Comparison of ENCODE assay signal across 28 mouse cellular contexts in genomic region chr1:42651461-42651860, GRCm38 (mm10). TPM values are rescaled to one million over a fixed set of nuclear protein-coding genes. Genes with fewer than 3 reads are reported as not detected.
DNase-seq lines count a peak whose midpoint lies in the region; ATAC-seq and TF ChIP-seq lines count a peak whose summit lies in the region.
"Had no signal": no experiment of that assay in that cellular context is flagged by ENCODE, and none has a peak within 500 bp of the region (broad histone marks: within the 10 kb centered on the region; RNA-seq: fewer than 3 reads in every experiment).

No protein-coding gene starts in this region.

- intact Hi-C loops in gastrocnemius, adult 2 months (cut with DNase I) = no loop called here
- intact Hi-C loops in gastrocnemius, postnatal 14 days (cut with DNase I; ENCODE audit: low total_unique reads) = no loop called here

- H3K4me1 ChIP-seq in forebrain, embryonic 12.5 days = peaks cover 8% of the 10 kb centered on the region
- 0 out of 2 replicates have a peak, but pooled peaks cover 3% of the 10 kb centered on the region for H3K4me1 ChIP-seq in forebrain, postnatal 0 days (ENCODE audit: insufficient read depth)
- H3K4me1 ChIP-seq in lung, embryonic 14.5 days (ENCODE audit: insufficient read depth) = 0 out of 2 replicates have a peak, but pooled peaks cover 3% of the 10 kb centered on the region
- peaks cover 3% of the 10 kb centered on the region; the same call in 1 of the 2 replicates for H3K4me1 ChIP-seq in testis, adult 2 months (ENCODE audit: control insufficient read depth, insufficient read depth, low read length)
- H3K4me1 ChIP-seq: embryonic facial prominence, embryonic 15.5 days; forebrain, embryonic 10.5 days; heart, embryonic 10.5 days had no signal

- H3K27me3 ChIP-seq in forebrain, embryonic 12.5 days = no peaks in the 10 kb centered on the region
- H3K27me3 ChIP-seq in forebrain, postnatal 0 days (ENCODE audit: insufficient read depth, low read length) = no peaks in the 10 kb centered on the region
- H3K27me3 ChIP-seq in lung, embryonic 14.5 days (ENCODE audit: insufficient read depth, low read length) = no peaks in the 10 kb centered on the region
- H3K27me3 ChIP-seq in testis, adult 2 months (ENCODE audit: control insufficient read depth, insufficient read depth, low read length) = no peaks in the 10 kb centered on the region
- H3K27me3 ChIP-seq: embryonic facial prominence, embryonic 15.5 days; hindbrain, embryonic 12.5 days had no signal

- H3K27ac ChIP-seq in forebrain, embryonic 12.5 days = 0 out of 2 replicates have a peak overlapping the region, but pooled peaks have one; percentile 25
- no peak overlapping the region for H3K27ac ChIP-seq in forebrain, postnatal 0 days (ENCODE audit: low read depth, low read length)
- H3K27ac ChIP-seq in gastrocnemius, adult 2 months = no peak overlapping the region
- no peak overlapping the region for H3K27ac ChIP-seq in lung, embryonic 14.5 days (ENCODE audit: low read depth)
- H3K27ac ChIP-seq in testis, adult 2 months (ENCODE audit: control insufficient read depth, insufficient read depth, low read depth, low read length) = no peak overlapping the region
- H3K27ac ChIP-seq: embryonic facial prominence, embryonic 15.5 days; forebrain, embryonic 10.5 days; heart, embryonic 10.5 days; hindbrain, embryonic 12.5 days had no signal

- H3K36me3 ChIP-seq in forebrain, embryonic 12.5 days (replicated peaks) = peaks cover 24% of the 10 kb centered on the region
- no peaks in the 10 kb centered on the region for H3K36me3 ChIP-seq in forebrain, postnatal 0 days (ENCODE audit: insufficient read depth)
- no peaks in the 10 kb centered on the region for H3K36me3 ChIP-seq in lung, embryonic 14.5 days (ENCODE audit: insufficient read depth)
- no peaks in the 10 kb centered on the region for H3K36me3 ChIP-seq in testis, adult 2 months (ENCODE audit: control insufficient read depth, insufficient read depth, low read length)
- H3K36me3 ChIP-seq: embryonic facial prominence, embryonic 15.5 days; G1E; heart, embryonic 10.5 days had no signal

- TF ChIP-seq POLR2A in testis, adult 2 months (IDR thresholded peaks at IDR 0.05; ENCODE audit: control insufficient read depth, low read depth, low read length) = no peak

- no peak for TF ChIP-seq CTCF in forebrain, postnatal 0 days (IDR thresholded peaks at IDR 0.05; ENCODE audit: low read depth)
- TF ChIP-seq CTCF in gastrocnemius, adult 2 months (IDR thresholded peaks at IDR 0.05) = no peak
- TF ChIP-seq CTCF in lung, embryonic 14.5 days (IDR thresholded peaks at IDR 0.05; ENCODE audit: low read depth) = no peak
- no peak for TF ChIP-seq CTCF in testis, adult 2 months (IDR thresholded peaks at IDR 0.05; ENCODE audit: control insufficient read depth, insufficient read depth, insufficient replicate concordance, low read depth, low read length)

- no peak for DNase-seq in forebrain, postnatal 0 days
- no peak for DNase-seq in gastrocnemius, adult 2 months
- no peak for DNase-seq in gastrocnemius, postnatal 14 days
- peak; percentile 56 for DNase-seq in lung, embryonic 14.5 days
- no peak for DNase-seq in lung, adult 18-20 months
- DNase-seq in testis, postnatal 14 days (ENCODE audit: low spot score) = no peak
- DNase-seq: adrenal gland, adult 8-10 months; adrenal gland, postnatal 36 days; B cell, adult 2 months; cerebellum, adult 11 months; cerebellum, adult 8-10 months; cerebellum, postnatal 14 days; embryo, embryonic 11 days; heart, adult 18-20 months; heart, postnatal 10 days; heart, postnatal 4 days had no signal

- no peak for ATAC-seq in forebrain, embryonic 12.5 days (ENCODE audit: low FRiP score)
- no peak for ATAC-seq in forebrain, postnatal 0 days
- ATAC-seq in lung, embryonic 14.5 days (ENCODE audit: insufficient read depth) = no peak
- ATAC-seq: CD4-positive, CD25-positive, alpha-beta regulatory T cell, adult 4 months; hindbrain, embryonic 16.5 days had no signal

- no peak overlapping the region for H3K4me3 ChIP-seq in forebrain, embryonic 12.5 days (replicated peaks)
- no peak overlapping the region for H3K4me3 ChIP-seq in forebrain, postnatal 0 days (ENCODE audit: low read depth, low read length)
- H3K4me3 ChIP-seq in gastrocnemius, adult 2 months = peak overlapping the region; percentile 17; the same call in 1 of the 2 replicates
- no peak overlapping the region for H3K4me3 ChIP-seq in lung, embryonic 14.5 days (ENCODE audit: low read depth, low read length)
- peak overlapping the region; percentile 58; the same call in 1 of the 2 replicates for H3K4me3 ChIP-seq in testis, adult 2 months (ENCODE audit: control insufficient read depth, low read depth, low read length)
- H3K4me3 ChIP-seq: embryonic facial prominence, embryonic 15.5 days; erythroblast, embryonic 14.5 days; forebrain, embryonic 10.5 days; heart, embryonic 10.5 days; hindbrain, embryonic 12.5 days had no signal

- H3K9me3 ChIP-seq in forebrain, embryonic 12.5 days = no peaks in the 10 kb centered on the region
- H3K9me3 ChIP-seq in forebrain, postnatal 0 days (ENCODE audit: low read length) = no peaks in the 10 kb centered on the region
- H3K9me3 ChIP-seq in lung, embryonic 14.5 days (ENCODE audit: low read depth, low read length) = no peaks in the 10 kb centered on the region
- H3K9me3 ChIP-seq: embryonic facial prominence, embryonic 15.5 days; heart, embryonic 10.5 days had no signal

- no peak overlapping the region for H3K4me2 ChIP-seq in forebrain, embryonic 12.5 days
- no peak overlapping the region for H3K4me2 ChIP-seq in forebrain, postnatal 0 days (ENCODE audit: low read depth)
- 0 out of 2 replicates have a peak overlapping the region, but pooled peaks have one; percentile 27 for H3K4me2 ChIP-seq in lung, embryonic 14.5 days
- H3K4me2 ChIP-seq: embryonic facial prominence, embryonic 15.5 days; hindbrain, embryonic 12.5 days had no signal

- 96% methylated on average over 15 of the region's 15 CpGs for WGBS in forebrain, embryonic 12.5 days
- 71% methylated on average over 15 of the region's 15 CpGs for WGBS in forebrain, postnatal 0 days
- 60% methylated on average over 15 of the region's 15 CpGs for WGBS in lung, embryonic 14.5 days

- no peak overlapping the region for H3K9ac ChIP-seq in forebrain, embryonic 12.5 days
- no peak overlapping the region for H3K9ac ChIP-seq in forebrain, postnatal 0 days
- H3K9ac ChIP-seq in lung, embryonic 14.5 days = no peak overlapping the region
- H3K9ac ChIP-seq: embryonic facial prominence, embryonic 15.5 days; hindbrain, embryonic 12.5 days had no signal

RNA-seq across cellular contexts. Expression of gene Pou3f3, which starts 44.1 kb away (rescaled TPM):
- 38.2 and 46.0 TPM in 2 replicates for polyA plus RNA-seq in forebrain, embryonic 12.5 days (2016; fragmentation: Nextera tagmentation; extraction: Ambion mirVana)
- 76.9 and 81.4 TPM in 2 replicates for total RNA-seq in forebrain, postnatal 0 days (2014; rRNA removed)
- polyA plus RNA-seq in forebrain, postnatal 0 days (2015; fragmentation: Nextera tagmentation; extraction: Ambion mirVana) = 22.7 and 28.0 TPM in 2 replicates
- total RNA-seq in gastrocnemius, adult 2 months (2021) = not detected
- not detected for total RNA-seq in gastrocnemius, postnatal 14 days (2021)
- 0.34 and 0.49 TPM in 2 replicates for polyA plus RNA-seq in lung, embryonic 14.5 days (2014; fragmentation: Nextera tagmentation; extraction: Ambion mirVana)
- polyA plus RNA-seq in testis, adult 2 months (2012; rRNA removed) = 0.04 and 0.58 TPM in 2 replicates
- total RNA-seq: common myeloid progenitor, adult 5-6 weeks; heart, postnatal 10 days had no signal
- polyA plus RNA-seq: erythroblast, embryonic 14.5 days; G1E; heart, embryonic 14.5 days had no signal

Comparison
In these comparisons a context has a peak if more than half of its experiments do, and no peak if none do; other contexts are left out.
1. H3K4me3 ChIP-seq: peak in gastrocnemius, adult 2 months (single experiment) and testis, adult 2 months (single experiment); none in forebrain, embryonic 12.5 days (single experiment), forebrain, postnatal 0 days (single experiment) and lung, embryonic 14.5 days (single experiment).
2. RNA of gene Pou3f3, which starts 44.1 kb away (polyA plus RNA-seq): 38.2 to 46.0 TPM in forebrain, embryonic 12.5 days and 22.7 to 28.0 TPM in forebrain, postnatal 0 days; 0.34 to 0.49 TPM in lung, embryonic 14.5 days and 0.04 to 0.58 TPM in testis, adult 2 months; every median in the first group is over 10 times any median in the second.